Mouse (Mus musculus): ENCODE measurements around the gene Ambra1. TPM values are rescaled to one million over a fixed set of nuclear protein-coding genes. Genes with fewer than 3 reads are reported as not detected.

The Ambra1 gene
- polyA plus RNA-seq, 1 experiment = not detected

DNA sequence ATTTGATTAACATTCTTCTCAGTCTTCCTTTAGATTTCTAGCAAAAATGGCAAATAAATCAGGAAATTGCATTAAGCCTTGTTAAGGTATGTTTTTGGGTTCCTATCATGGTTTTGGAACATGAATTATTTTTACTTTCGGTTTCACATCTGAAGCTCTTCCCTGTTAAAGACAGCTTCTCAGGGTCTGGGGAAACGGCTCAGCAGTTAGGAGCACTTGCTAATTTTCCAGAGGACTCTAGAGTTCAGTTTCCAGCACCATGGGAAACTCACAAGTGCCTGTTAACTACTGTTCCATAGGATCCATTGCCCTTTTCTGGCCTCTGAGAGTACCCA, 146.8 kb downstream of the Ambra1 start:
- TF ChIP-seq POLR2A (IDR thresholded peaks at IDR 0.05; ENCODE audit: insufficient read depth, low read depth, low read length) = no peak
- TF ChIP-seq CTCF (IDR thresholded peaks at IDR 0.05; ENCODE audit: insufficient read depth, low read depth, low read length) = no peak
- peaks cover 5% of the 10 kb centered on the region for H3K4me1 ChIP-seq (ENCODE audit: control insufficient read depth, insufficient read depth, low read length)
- 71% methylated on average over 2 of the region's 2 CpGs for WGBS
- H3K4me3 ChIP-seq (ENCODE audit: insufficient read depth, low read depth, low read length) = no peak overlapping the region
- no peak overlapping the region for H3K27ac ChIP-seq (ENCODE audit: insufficient read depth, low read depth, low read length)

DNA sequence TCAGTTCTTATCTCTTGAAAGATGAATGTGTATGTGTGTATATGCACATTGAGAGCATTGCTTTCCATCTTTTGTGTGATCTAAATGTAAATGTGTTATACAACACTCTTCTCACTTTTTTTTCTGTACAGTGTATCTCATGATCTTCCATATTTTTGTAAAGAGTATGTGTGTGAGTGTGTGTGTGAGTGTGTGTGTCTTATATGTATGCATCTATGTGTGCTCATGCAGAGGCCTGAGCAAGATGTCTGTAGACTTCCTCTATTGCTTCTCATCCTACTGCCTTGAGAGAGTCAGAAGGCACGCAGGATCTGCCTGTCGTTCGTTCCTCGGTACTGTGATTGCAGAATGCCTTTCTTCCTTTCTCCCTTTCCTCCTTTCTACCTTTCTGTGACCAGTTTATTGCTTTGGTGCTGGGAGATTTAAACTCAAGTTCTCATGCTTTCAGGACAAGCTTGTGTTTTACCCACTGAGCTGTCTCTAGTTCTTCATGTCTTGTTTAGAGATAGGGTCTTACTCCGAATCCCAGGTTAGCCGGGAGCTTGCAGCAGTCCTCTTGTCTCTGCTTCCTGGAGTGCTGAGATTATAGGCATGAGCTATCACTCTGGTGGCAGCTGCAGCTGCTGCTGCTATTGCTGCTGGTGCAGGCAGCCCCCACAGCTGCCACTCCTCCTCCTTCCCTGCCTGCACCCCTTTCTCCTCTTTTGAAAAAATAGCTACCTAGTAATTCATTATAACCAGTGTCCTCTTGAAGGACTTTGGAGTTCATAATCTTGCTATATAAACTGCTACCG, 148.7 kb downstream of the Ambra1 start:
- Histone ChIP-seq H3K4me3 (ENCODE audit: insufficient read depth, low read depth, low read length) (no peak overlapping the region), H3K27ac (ENCODE audit: insufficient read depth, low read depth, low read length) (peak overlapping the region; percentile 98), H3K4me1 (ENCODE audit: control insufficient read depth, insufficient read depth, low read length) (peaks cover 3% of the 10 kb centered on the region)
- WGBS = 23% methylated on average over 7 of the region's 7 CpGs
- TF ChIP-seq CTCF (IDR thresholded peaks at IDR 0.05; ENCODE audit: insufficient read depth, low read depth, low read length) (no peak), POLR2A (IDR thresholded peaks at IDR 0.05; ENCODE audit: insufficient read depth, low read depth, low read length) (no peak)

DNA sequence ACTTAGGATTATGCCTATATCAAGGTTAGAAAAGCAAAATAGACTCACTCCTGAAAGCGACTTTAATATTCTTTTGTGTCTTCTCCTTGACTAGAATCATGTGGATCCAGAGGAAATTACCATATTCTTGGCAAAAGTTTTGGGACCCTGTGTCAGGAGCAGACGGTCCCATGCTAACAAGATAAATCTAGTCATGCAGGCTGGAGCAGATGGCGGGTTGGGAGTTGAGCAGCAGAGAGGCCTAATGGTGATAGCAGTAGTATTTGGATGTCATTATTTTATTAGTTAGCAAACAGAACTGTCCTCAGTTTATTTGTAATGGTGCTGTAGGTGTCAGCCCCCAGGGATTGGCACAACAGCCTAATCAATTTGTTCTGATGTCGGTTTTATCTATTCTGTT, 154.0 kb downstream of the Ambra1 start:
- H3K27ac ChIP-seq (ENCODE audit: insufficient read depth, low read depth, low read length) = no peak overlapping the region
- peaks cover under 1% of the 10 kb centered on the region for H3K4me1 ChIP-seq (ENCODE audit: control insufficient read depth, insufficient read depth, low read length)
- no peak overlapping the region for H3K4me3 ChIP-seq (ENCODE audit: insufficient read depth, low read depth, low read length)
- 95% methylated on average over 4 of the region's 4 CpGs for WGBS
- TF ChIP-seq CTCF (IDR thresholded peaks at IDR 0.05; ENCODE audit: insufficient read depth, low read depth, low read length) (no peak), POLR2A (IDR thresholded peaks at IDR 0.05; ENCODE audit: insufficient read depth, low read depth, low read length) (no peak)

DNA sequence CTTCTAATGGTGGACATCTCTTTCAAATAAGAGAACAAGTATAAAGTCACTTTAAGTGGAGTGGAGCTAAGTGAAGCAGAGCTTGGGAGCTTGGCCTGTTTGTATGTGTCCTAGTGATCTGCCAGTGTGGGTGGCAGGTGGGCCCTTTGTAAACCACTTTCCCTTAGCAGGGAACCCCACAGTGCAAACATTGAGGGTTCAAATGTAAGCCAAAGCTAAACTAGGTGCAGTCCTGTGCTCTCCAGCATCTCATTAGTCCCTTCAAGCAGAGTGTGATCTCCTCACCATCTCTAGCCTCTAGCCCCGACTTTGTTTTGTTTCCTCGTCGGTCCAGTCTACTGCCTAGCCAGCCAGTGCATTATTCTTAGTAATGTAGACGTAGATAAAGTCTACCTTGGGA, 154.7 kb downstream of the Ambra1 start:
- H3K27ac ChIP-seq (ENCODE audit: insufficient read depth, low read depth, low read length) = no peak overlapping the region
- H3K4me1 ChIP-seq (ENCODE audit: control insufficient read depth, insufficient read depth, low read length) = no peaks in the 10 kb centered on the region; the same call in 1 of the 2 replicates
- TF ChIP-seq POLR2A (IDR thresholded peaks at IDR 0.05; ENCODE audit: insufficient read depth, low read depth, low read length) = no peak
- whole genome bisulfite sequencing = 73% methylated on average over 4 of the region's 4 CpGs
- H3K4me3 ChIP-seq (ENCODE audit: insufficient read depth, low read depth, low read length) = no peak overlapping the region

DNA sequence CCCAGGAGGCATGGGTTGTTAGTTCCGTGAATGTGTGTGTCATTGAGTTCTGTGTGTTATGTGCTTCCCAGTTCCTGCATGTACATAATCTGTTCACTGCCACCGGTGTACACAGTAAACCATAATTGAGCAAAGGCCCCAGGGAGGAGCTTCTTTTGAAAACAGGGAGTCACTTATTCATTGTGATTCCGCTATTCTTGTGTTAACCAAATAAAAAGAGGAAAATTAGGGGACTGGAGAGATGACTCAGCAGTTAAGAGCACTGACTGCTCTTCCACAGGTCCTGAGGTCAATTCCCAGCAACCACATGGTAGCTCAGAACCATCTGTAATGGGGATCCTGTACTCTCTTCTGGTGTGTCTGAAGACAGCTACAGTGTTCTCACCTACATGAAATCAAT, 164.8 kb downstream of the Ambra1 start:
- 40% methylated on average over 3 of the region's 3 CpGs for WGBS
- TF ChIP-seq CTCF (IDR thresholded peaks at IDR 0.05; ENCODE audit: insufficient read depth, low read depth, low read length) = no peak
- TF ChIP-seq POLR2A (IDR thresholded peaks at IDR 0.05; ENCODE audit: insufficient read depth, low read depth, low read length) = no peak
- Histone ChIP-seq H3K4me1 (ENCODE audit: control insufficient read depth, insufficient read depth, low read length) (peaks cover 4% of the 10 kb centered on the region), H3K27ac (ENCODE audit: insufficient read depth, low read depth, low read length) (no peak overlapping the region), H3K4me3 (ENCODE audit: insufficient read depth, low read depth, low read length) (no peak overlapping the region)

DNA sequence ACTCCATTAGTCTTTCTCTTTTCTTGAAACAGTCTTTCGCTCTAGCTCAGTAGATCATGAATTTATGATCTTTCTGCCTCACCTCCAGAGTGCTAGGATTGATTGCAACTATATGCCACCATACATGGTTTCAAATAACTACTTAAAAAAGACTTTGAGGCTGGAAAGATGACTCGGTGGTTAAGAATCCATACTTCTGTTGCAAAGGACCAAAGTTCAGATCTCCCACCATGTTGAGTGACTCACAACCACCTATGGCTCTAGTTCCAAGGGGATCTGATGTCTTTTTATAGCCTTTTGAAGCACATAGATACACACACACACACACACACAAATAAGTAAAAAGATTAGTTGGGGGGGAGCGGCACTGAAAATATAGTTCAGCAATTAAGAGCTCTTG, 165.5 kb downstream of the Ambra1 start:
- WGBS = over 99% methylated on average over 3 of the region's 3 CpGs
- TF ChIP-seq POLR2A (IDR thresholded peaks at IDR 0.05; ENCODE audit: insufficient read depth, low read depth, low read length) (no peak), CTCF (IDR thresholded peaks at IDR 0.05; ENCODE audit: insufficient read depth, low read depth, low read length) (no peak)
- H3K4me1 ChIP-seq (ENCODE audit: control insufficient read depth, insufficient read depth, low read length) = peaks cover 4% of the 10 kb centered on the region
- no peak overlapping the region for H3K4me3 ChIP-seq (ENCODE audit: insufficient read depth, low read depth, low read length)
- no peak overlapping the region for H3K27ac ChIP-seq (ENCODE audit: insufficient read depth, low read depth, low read length)

DNA sequence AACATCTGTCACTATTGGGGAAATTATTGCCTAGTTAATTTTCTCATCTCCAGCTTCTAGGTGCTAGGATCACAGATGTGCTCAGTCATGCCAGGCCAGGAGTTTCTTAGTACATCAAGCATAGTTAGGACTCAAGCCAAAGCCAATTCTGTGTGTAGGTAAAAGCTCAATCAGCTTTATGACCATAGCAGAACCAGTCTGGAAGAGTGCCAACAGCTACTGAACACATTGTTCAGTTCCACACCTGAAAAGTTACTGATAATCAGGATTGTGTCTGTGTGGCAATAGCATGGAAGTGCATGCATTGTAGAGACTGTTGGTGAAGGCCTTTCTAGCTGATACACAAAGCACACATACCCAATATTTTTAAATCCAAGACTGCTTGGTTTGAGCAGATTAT, 168.0 kb downstream of the Ambra1 start:
- TF ChIP-seq POLR2A (IDR thresholded peaks at IDR 0.05; ENCODE audit: insufficient read depth, low read depth, low read length) = no peak
- TF ChIP-seq CTCF (IDR thresholded peaks at IDR 0.05; ENCODE audit: insufficient read depth, low read depth, low read length) = no peak
- H3K27ac ChIP-seq (ENCODE audit: insufficient read depth, low read depth, low read length) = no peak overlapping the region
- H3K4me1 ChIP-seq (ENCODE audit: control insufficient read depth, insufficient read depth, low read length) = peaks cover 5% of the 10 kb centered on the region

DNA sequence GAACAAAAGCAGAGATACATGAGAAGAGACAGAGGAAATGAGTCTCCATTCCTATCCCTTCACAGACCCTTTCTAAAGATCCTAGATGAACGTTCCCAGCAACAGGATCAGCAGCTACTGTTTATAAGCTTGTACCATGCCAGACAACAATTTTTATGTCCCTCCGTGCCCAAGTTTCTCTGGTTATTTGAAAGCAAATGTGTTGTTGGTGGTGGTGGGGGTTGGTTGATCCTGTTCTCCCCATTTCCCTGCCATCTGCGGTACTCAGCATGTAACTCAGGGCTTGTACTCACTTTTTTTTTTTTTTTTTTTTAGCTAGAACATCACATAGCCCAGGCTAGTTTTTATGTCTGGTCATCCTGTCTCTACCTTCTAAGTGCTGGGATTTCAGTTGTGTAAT, 169.2 kb downstream of the Ambra1 start:
- WGBS = 91% methylated on average over 3 of the region's 3 CpGs

More for the DNA sequence above, 168.0 kb downstream of the Ambra1 start:
- H3K4me3 ChIP-seq (ENCODE audit: insufficient read depth, low read depth, low read length) = no peak overlapping the region

DNA sequence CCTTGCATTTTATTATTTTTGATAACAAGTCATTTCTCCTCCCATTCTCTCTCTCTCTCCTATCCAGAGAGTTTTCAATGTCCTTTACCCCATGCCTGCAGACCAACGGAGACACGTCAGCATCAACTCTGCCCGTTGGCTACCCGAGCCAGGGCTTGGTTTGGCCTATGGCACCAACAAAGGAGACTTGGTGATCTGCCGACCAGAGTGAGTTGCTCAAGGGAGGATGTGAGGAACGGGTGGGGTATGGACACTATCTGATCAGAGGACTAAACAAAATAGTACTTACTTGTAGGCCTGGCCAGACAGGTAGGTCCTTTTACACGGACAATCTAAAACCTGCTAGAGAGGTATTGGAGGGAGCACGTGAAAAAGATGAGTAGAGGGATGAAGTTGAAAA, 170.5 kb downstream of the Ambra1 start:
- 94% methylated on average over 8 of the region's 8 CpGs for WGBS
- peaks cover 11% of the 10 kb centered on the region for H3K4me1 ChIP-seq (ENCODE audit: control insufficient read depth, insufficient read depth, low read length)
- no peak for TF ChIP-seq POLR2A (IDR thresholded peaks at IDR 0.05; ENCODE audit: insufficient read depth, low read depth, low read length)
- no peak overlapping the region for H3K4me3 ChIP-seq (ENCODE audit: insufficient read depth, low read depth, low read length)
- H3K27ac ChIP-seq (ENCODE audit: insufficient read depth, low read depth, low read length) = no peak overlapping the region

More for the DNA sequence above, 169.2 kb downstream of the Ambra1 start:
- Histone ChIP-seq H3K4me3 (ENCODE audit: insufficient read depth, low read depth, low read length) (no peak overlapping the region), H3K4me1 (ENCODE audit: control insufficient read depth, insufficient read depth, low read length) (peaks cover 5% of the 10 kb centered on the region), H3K27ac (ENCODE audit: insufficient read depth, low read depth, low read length) (no peak overlapping the region)
- TF ChIP-seq CTCF (IDR thresholded peaks at IDR 0.05; ENCODE audit: insufficient read depth, low read depth, low read length) (no peak), POLR2A (IDR thresholded peaks at IDR 0.05; ENCODE audit: insufficient read depth, low read depth, low read length) (no peak)

DNA sequence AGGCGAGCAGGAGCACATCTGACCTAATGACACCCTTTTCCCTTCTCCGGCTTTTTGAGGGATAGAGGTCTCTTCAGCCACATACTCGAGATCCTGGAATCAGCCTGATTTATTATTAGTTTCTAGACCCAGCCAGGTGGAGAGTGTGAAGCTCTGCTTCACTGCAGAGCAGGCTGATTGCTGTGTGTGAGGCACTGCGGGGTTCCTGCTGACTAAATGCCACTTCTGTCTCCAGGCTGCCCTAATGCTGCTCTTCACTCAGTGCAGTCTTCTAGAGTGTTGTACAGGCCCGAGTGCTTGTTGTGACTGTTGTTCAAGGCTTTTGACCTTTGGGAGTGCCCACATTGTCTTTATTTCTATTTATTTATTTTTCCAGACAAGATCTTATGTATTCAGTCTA, 172.4 kb downstream of the Ambra1 start:
- Histone ChIP-seq H3K27ac (ENCODE audit: insufficient read depth, low read depth, low read length) (peak overlapping the region; percentile 68), H3K4me1 (ENCODE audit: control insufficient read depth, insufficient read depth, low read length) (peaks cover 11% of the 10 kb centered on the region), H3K4me3 (ENCODE audit: insufficient read depth, low read depth, low read length) (no peak overlapping the region)
- 45% methylated on average over 5 of the region's 5 CpGs for WGBS
- no peak for TF ChIP-seq CTCF (IDR thresholded peaks at IDR 0.05; ENCODE audit: insufficient read depth, low read depth, low read length)
- TF ChIP-seq POLR2A (IDR thresholded peaks at IDR 0.05; ENCODE audit: insufficient read depth, low read depth, low read length) = no peak
